Mouse (Mus musculus) bone marrow macrophage, adult 2 months (primary cell): ENCODE measurements around the gene Jade2.

ENCODE experiments used
- CTCF ChIP-seq: IDR thresholded peaks from 2 replicates; pipeline ENCODE4 v1.5.1; 2012; ENCODE audit warnings: low read depth, mild to moderate bottlenecking, low read length, moderate library complexity
- POLR2A ChIP-seq: IDR thresholded peaks from 2 replicates; pipeline ENCODE4 v1.6.1; 2012; ENCODE audit warnings: mild to moderate bottlenecking, low read depth, low read length, borderline replicate concordance

GRCm38 (mm10) chr11:51785926-51786325 is 71.5 kb downstream of the Jade2 start:
- TF ChIP-seq CTCF (peak; percentile 59), POLR2A (no peak)
